Comparison of ENCODE assay signal across 9 mouse cellular contexts in the genomic region with DNA sequence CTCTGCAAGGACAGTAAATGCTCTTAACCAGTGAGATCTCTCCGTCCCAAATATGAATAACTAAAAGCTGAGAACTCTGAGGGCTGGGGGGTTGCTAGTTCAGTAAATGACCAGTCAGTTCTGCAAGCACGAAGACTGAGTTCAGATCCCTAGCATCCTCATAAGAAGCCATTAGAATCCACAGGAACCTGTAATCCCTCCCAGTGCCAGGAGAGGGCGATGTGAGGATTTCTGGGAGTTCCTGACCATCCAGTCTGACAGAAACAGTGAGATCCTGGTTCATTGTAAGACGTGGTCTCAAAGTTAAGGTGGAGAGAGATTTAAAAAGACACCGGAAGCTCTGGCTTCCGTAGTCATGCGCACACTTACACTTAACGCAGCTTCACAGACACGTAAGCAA.
DNase-seq lines count a peak whose midpoint lies in the region; ATAC-seq and TF ChIP-seq lines count a peak whose summit lies in the region.
"Had no signal": no experiment of that assay in that cellular context is flagged by ENCODE, and none has a peak within 500 bp of the region (broad histone marks: within the 10 kb centered on the region; RNA-seq: fewer than 3 reads in every experiment).

No protein-coding gene starts in this region.

- 78% methylated on average over 9 of the region's 9 CpGs for WGBS in midbrain, embryonic 14.5 days
- 77% methylated on average over 9 of the region's 9 CpGs for WGBS in midbrain, embryonic 13.5 days
- WGBS in neural tube, embryonic 11.5 days: 76% methylated on average over 9 of the region's 9 CpGs
- WGBS in forebrain, embryonic 15.5 days: 80% methylated on average over 9 of the region's 9 CpGs

- H3K9me3 ChIP-seq in midbrain, embryonic 14.5 days (ENCODE audit: control insufficient read depth, low read length): no peaks in the 10 kb centered on the region
- no peaks in the 10 kb centered on the region for H3K9me3 ChIP-seq in midbrain, embryonic 13.5 days
- no peaks in the 10 kb centered on the region for H3K9me3 ChIP-seq in neural tube, embryonic 11.5 days (ENCODE audit: control insufficient read depth, low read length)
- no peaks in the 10 kb centered on the region for H3K9me3 ChIP-seq in forebrain, embryonic 15.5 days
- H3K9me3 ChIP-seq: limb, embryonic 15.5 days had no signal

- H3K4me3 ChIP-seq in midbrain, embryonic 14.5 days (replicated peaks; ENCODE audit: low read depth, low read length): no peak overlapping the region
- no peak overlapping the region for H3K4me3 ChIP-seq in midbrain, embryonic 13.5 days (replicated peaks)
- no peak overlapping the region for H3K4me3 ChIP-seq in neural tube, embryonic 11.5 days (ENCODE audit: low read depth, low read length)
- no peak overlapping the region for H3K4me3 ChIP-seq in forebrain, embryonic 15.5 days
- H3K4me3 ChIP-seq: limb, embryonic 15.5 days had no signal

- no peak overlapping the region for H3K4me2 ChIP-seq in midbrain, embryonic 14.5 days (ENCODE audit: low read length)
- H3K4me2 ChIP-seq in midbrain, embryonic 13.5 days (replicated peaks): no peak overlapping the region
- no peak overlapping the region for H3K4me2 ChIP-seq in neural tube, embryonic 11.5 days (ENCODE audit: low read depth)
- no peak overlapping the region for H3K4me2 ChIP-seq in forebrain, embryonic 15.5 days (replicated peaks)
- H3K4me2 ChIP-seq: limb, embryonic 15.5 days had no signal

- TF ChIP-seq POLR2A in brain, embryonic 14.5 days (IDR thresholded peaks at IDR 0.05; ENCODE audit: borderline replicate concordance, extremely low read depth, insufficient read depth, insufficient read length, poor library complexity, severe bottlenecking): no peak

- peak; percentile 31; the same call in 1 of the 2 replicates for TF ChIP-seq CTCF in brain, embryonic 14.5 days (IDR thresholded peaks at IDR 0.05; ENCODE audit: borderline replicate concordance, extremely low read depth, insufficient read depth, insufficient read length)

- H3K27me3 ChIP-seq in midbrain, embryonic 14.5 days (ENCODE audit: control insufficient read depth, insufficient read depth, low read length): no peaks in the 10 kb centered on the region
- no peaks in the 10 kb centered on the region for H3K27me3 ChIP-seq in midbrain, embryonic 13.5 days
- H3K27me3 ChIP-seq in neural tube, embryonic 11.5 days (ENCODE audit: control insufficient read depth, insufficient read depth, low read length): no peaks in the 10 kb centered on the region
- no peaks in the 10 kb centered on the region for H3K27me3 ChIP-seq in forebrain, embryonic 15.5 days
- H3K27me3 ChIP-seq: limb, embryonic 15.5 days had no signal

- intact Hi-C loops in gastrocnemius, postnatal 14 days (cut with DNase I; ENCODE audit: low total_unique reads): no loop called here

- H3K27ac ChIP-seq in midbrain, embryonic 14.5 days (replicated peaks; ENCODE audit: low read depth, low read length): no peak overlapping the region
- no peak overlapping the region for H3K27ac ChIP-seq in midbrain, embryonic 13.5 days
- H3K27ac ChIP-seq in neural tube, embryonic 11.5 days (ENCODE audit: low read depth, low read length): no peak overlapping the region
- H3K27ac ChIP-seq in forebrain, embryonic 15.5 days (replicated peaks): no peak overlapping the region
- H3K27ac ChIP-seq: limb, embryonic 15.5 days had no signal

- no peak for ATAC-seq in midbrain, embryonic 14.5 days (ENCODE audit: low FRiP score, low TSS enrichment)
- ATAC-seq in midbrain, embryonic 13.5 days: no peak
- ATAC-seq in neural tube, embryonic 11.5 days (ENCODE audit: insufficient read depth, low FRiP score, low TSS enrichment): no peak
- no peak for ATAC-seq in forebrain, embryonic 15.5 days (replicated peaks)

- no peaks in the 10 kb centered on the region for H3K4me1 ChIP-seq in midbrain, embryonic 14.5 days (ENCODE audit: control insufficient read depth, insufficient read depth, low read length)
- H3K4me1 ChIP-seq in midbrain, embryonic 13.5 days (replicated peaks): no peaks in the 10 kb centered on the region
- no peaks in the 10 kb centered on the region for H3K4me1 ChIP-seq in neural tube, embryonic 11.5 days (ENCODE audit: control insufficient read depth, insufficient read depth, low read length)
- no peaks in the 10 kb centered on the region for H3K4me1 ChIP-seq in forebrain, embryonic 15.5 days
- H3K4me1 ChIP-seq: limb, embryonic 15.5 days had no signal

- H3K9ac ChIP-seq in midbrain, embryonic 14.5 days (replicated peaks; ENCODE audit: low read length): no peak overlapping the region
- H3K9ac ChIP-seq in midbrain, embryonic 13.5 days (replicated peaks): no peak overlapping the region
- no peak overlapping the region for H3K9ac ChIP-seq in neural tube, embryonic 11.5 days (ENCODE audit: low read length)
- H3K9ac ChIP-seq in forebrain, embryonic 15.5 days (replicated peaks): no peak overlapping the region
- H3K9ac ChIP-seq: limb, embryonic 15.5 days had no signal

- H3K36me3 ChIP-seq in midbrain, embryonic 14.5 days (ENCODE audit: control insufficient read depth, insufficient read depth, low read length): no peaks in the 10 kb centered on the region
- no peaks in the 10 kb centered on the region for H3K36me3 ChIP-seq in midbrain, embryonic 13.5 days
- H3K36me3 ChIP-seq in neural tube, embryonic 11.5 days (ENCODE audit: control insufficient read depth, insufficient read depth, low read length): no peaks in the 10 kb centered on the region
- no peaks in the 10 kb centered on the region for H3K36me3 ChIP-seq in forebrain, embryonic 15.5 days
- H3K36me3 ChIP-seq: limb, embryonic 15.5 days had no signal

- peak; percentile 1 for DNase-seq in gastrocnemius, adult 18-20 months (ENCODE audit: low spot score)
- no peak for DNase-seq in gastrocnemius, postnatal 14 days
- peak; percentile 23 for DNase-seq in midbrain, embryonic 14.5 days
- DNase-seq in brain, embryonic 14.5 days (ENCODE audit: low read depth): no peak
- DNase-seq in neural tube, embryonic 11.5 days (ENCODE audit: low spot score): peak; percentile 35
- DNase-seq in MN1 (ENCODE audit: low spot score): no peak

Comparison
In these comparisons a context has a peak if more than half of its experiments do, and no peak if none do; other contexts are left out.
1. DNase-seq: peak in gastrocnemius, adult 18-20 months (single experiment), midbrain, embryonic 14.5 days (single experiment) and neural tube, embryonic 11.5 days (single experiment); none in gastrocnemius, postnatal 14 days (single experiment), brain, embryonic 14.5 days (single experiment) and MN1 (single experiment).